Mouse (Mus musculus): ENCODE measurements at regions not wholly inside any gene's neighbourhood (a gene's known extent, or its start where the extent isn't known, plus 50 kb on each side); places are given as distances from the start of the nearest gene placed in this dataset.

GRCm38 (mm10) chr9:101807249-101807648 is 54.4 kb upstream of the 9630041A04Rik start:
- Histone ChIP-seq H3K27me3 (ENCODE audit: control insufficient read depth, insufficient read depth, low read length) (no peaks in the 10 kb centered on the region), H3K9me3 (replicated peaks; ENCODE audit: control insufficient read depth, low read length) (no peaks in the 10 kb centered on the region), H3K36me3 (ENCODE audit: control insufficient read depth, insufficient read depth, low read length) (no peaks in the 10 kb centered on the region), H3K27ac (ENCODE audit: low read length) (no peak overlapping the region), H3K4me3 (replicated peaks; ENCODE audit: low read length) (no peak overlapping the region), H3K9ac (ENCODE audit: low read length) (no peak overlapping the region), H3K4me2 (ENCODE audit: low read depth, low read length) (no peak overlapping the region), H3K4me1 (ENCODE audit: control insufficient read depth, insufficient read depth, low read length) (no peaks in the 10 kb centered on the region)
- 57% methylated on average over 4 of the region's 4 CpGs for WGBS
- no peak for ATAC-seq (ENCODE audit: insufficient read depth, low FRiP score)

DNA sequence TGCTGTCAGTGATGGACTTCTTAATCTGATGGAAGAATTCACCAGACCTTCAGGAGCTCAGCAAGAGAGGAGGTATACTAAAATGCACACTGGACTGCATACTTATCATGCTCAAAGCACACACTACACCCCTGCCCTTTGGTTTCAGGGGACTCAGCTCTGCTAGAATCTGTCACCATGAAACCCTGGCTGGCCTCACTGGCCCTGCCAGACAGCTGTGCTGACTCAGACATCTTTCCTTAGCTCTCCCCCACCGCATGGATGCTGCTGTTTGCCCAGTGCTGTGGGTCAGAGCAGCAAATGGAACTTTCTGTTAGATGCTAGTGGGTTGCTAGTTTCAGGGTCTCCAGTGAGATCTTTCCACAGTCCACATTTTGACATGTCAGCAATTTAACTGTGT is 64.9 kb upstream of the 9630041A04Rik start:
- ATAC-seq (ENCODE audit: insufficient read depth, low FRiP score) = no peak
- Histone ChIP-seq H3K4me1 (ENCODE audit: control insufficient read depth, insufficient read depth, low read length) (no peaks in the 10 kb centered on the region), H3K36me3 (ENCODE audit: control insufficient read depth, insufficient read depth, low read length) (no peaks in the 10 kb centered on the region), H3K4me2 (ENCODE audit: low read depth, low read length) (no peak overlapping the region), H3K9me3 (replicated peaks; ENCODE audit: control insufficient read depth, low read length) (no peaks in the 10 kb centered on the region), H3K27me3 (ENCODE audit: control insufficient read depth, insufficient read depth, low read length) (no peaks in the 10 kb centered on the region), H3K4me3 (replicated peaks; ENCODE audit: low read length) (no peak overlapping the region), H3K9ac (ENCODE audit: low read length) (no peak overlapping the region), H3K27ac (ENCODE audit: low read length) (no peak overlapping the region)
- 38% methylated on average over 1 of the region's 1 CpGs for WGBS

DNA sequence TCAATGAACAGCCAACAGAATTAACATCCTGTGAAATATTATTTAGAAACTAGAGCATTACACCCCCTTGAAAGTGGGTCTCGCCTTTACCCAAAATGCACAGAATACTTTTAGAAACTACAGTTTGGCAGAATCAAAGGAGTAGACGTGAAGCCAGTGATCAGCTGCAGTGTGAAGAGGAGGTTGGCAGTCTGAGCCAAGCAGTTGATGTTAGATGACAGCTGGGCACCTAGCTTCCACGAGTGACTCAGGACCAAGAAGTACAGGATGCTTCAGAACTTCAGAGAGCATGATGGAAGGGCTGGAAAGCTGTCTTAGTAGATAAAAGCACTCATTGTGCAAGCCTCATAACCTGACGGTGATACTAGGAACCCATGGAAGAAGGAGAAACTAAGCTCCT is 65.6 kb upstream of the 9630041A04Rik start:
- WGBS = 68% methylated on average over 4 of the region's 4 CpGs
- Histone ChIP-seq H3K4me2 (ENCODE audit: low read depth, low read length) (no peak overlapping the region), H3K9ac (ENCODE audit: low read length) (no peak overlapping the region), H3K9me3 (replicated peaks; ENCODE audit: control insufficient read depth, low read length) (no peaks in the 10 kb centered on the region), H3K36me3 (ENCODE audit: control insufficient read depth, insufficient read depth, low read length) (no peaks in the 10 kb centered on the region), H3K4me3 (replicated peaks; ENCODE audit: low read length) (no peak overlapping the region), H3K27ac (ENCODE audit: low read length) (no peak overlapping the region), H3K4me1 (ENCODE audit: control insufficient read depth, insufficient read depth, low read length) (no peaks in the 10 kb centered on the region), H3K27me3 (ENCODE audit: control insufficient read depth, insufficient read depth, low read length) (no peaks in the 10 kb centered on the region)
- ATAC-seq (ENCODE audit: insufficient read depth, low FRiP score) = no peak

GRCm38 (mm10) chr9:101795436-101795835 is 66.2 kb upstream of the 9630041A04Rik start:
- 76% methylated on average over 2 of the region's 2 CpGs for WGBS
- Histone ChIP-seq H3K4me2 (ENCODE audit: low read depth, low read length) (no peak overlapping the region), H3K4me1 (ENCODE audit: control insufficient read depth, insufficient read depth, low read length) (no peaks in the 10 kb centered on the region), H3K27me3 (ENCODE audit: control insufficient read depth, insufficient read depth, low read length) (no peaks in the 10 kb centered on the region), H3K9ac (ENCODE audit: low read length) (no peak overlapping the region), H3K27ac (ENCODE audit: low read length) (no peak overlapping the region), H3K9me3 (replicated peaks; ENCODE audit: control insufficient read depth, low read length) (no peaks in the 10 kb centered on the region), H3K36me3 (ENCODE audit: control insufficient read depth, insufficient read depth, low read length) (no peaks in the 10 kb centered on the region), H3K4me3 (replicated peaks; ENCODE audit: low read length) (no peak overlapping the region)
- no peak for ATAC-seq (ENCODE audit: insufficient read depth, low FRiP score)

- WGBS = 50% methylated on average over 1 of the region's 1 CpGs
- no peak overlapping the region for H3K4me2 ChIP-seq (ENCODE audit: low read depth, low read length)
- no peaks in the 10 kb centered on the region for H3K36me3 ChIP-seq (ENCODE audit: control insufficient read depth, insufficient read depth, low read length)
- no peak overlapping the region for H3K4me3 ChIP-seq (replicated peaks; ENCODE audit: low read length)
- H3K9me3 ChIP-seq (replicated peaks; ENCODE audit: control insufficient read depth, low read length) = no peaks in the 10 kb centered on the region
- no peaks in the 10 kb centered on the region for H3K27me3 ChIP-seq (ENCODE audit: control insufficient read depth, insufficient read depth, low read length)
- no peaks in the 10 kb centered on the region for H3K4me1 ChIP-seq (ENCODE audit: control insufficient read depth, insufficient read depth, low read length)
- H3K9ac ChIP-seq (ENCODE audit: low read length) = no peak overlapping the region
- H3K27ac ChIP-seq (ENCODE audit: low read length) = no peak overlapping the region
- ATAC-seq (ENCODE audit: insufficient read depth, low FRiP score) = no peak
Observed at GRCm38 (mm10) chr9:101790936-101791335, 70.7 kb upstream of the 9630041A04Rik start.

DNA sequence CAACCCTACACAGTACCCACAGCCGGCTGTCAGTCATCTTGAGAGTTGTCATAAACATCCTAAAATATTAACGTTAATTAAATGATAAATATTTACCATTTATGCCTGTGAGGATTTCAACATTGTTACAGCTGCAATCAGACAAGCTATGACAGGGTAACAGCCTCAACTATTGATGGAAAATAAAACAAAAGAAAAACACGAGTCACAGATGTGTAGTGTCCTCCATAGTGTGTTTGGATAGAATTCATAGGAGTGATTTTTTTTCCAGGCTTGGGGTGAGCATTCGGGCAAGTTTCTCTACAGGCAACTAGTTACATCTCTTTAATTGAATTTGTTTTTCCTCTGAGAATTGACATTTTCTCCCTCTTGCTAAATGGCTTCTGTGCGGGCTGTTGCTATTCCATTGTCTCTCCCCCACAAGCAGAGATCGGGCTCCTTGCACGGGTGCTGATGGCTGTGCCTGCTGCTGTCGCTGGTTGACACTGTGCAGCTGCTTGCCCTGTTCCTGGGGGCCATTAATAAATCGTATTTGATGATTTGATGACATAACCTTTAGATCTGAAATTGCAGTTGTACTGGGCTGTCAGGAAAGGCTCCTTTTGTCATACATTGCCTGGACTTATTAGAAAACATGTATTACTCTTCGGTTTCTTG is 120.6 kb upstream of the 9630041A04Rik start:
- WGBS = 29% methylated on average over 10 of the region's 10 CpGs
- H3K9me3 ChIP-seq (replicated peaks; ENCODE audit: control insufficient read depth, low read length) = no peaks in the 10 kb centered on the region
- no peak overlapping the region for H3K9ac ChIP-seq (ENCODE audit: low read length)
- no peak for ATAC-seq (ENCODE audit: insufficient read depth, low FRiP score)
- no peaks in the 10 kb centered on the region for H3K36me3 ChIP-seq (ENCODE audit: control insufficient read depth, insufficient read depth, low read length)
- H3K4me3 ChIP-seq (replicated peaks; ENCODE audit: low read length) = no peak overlapping the region
- H3K27ac ChIP-seq (ENCODE audit: low read length) = no peak overlapping the region; the same call in 1 of the 2 replicates
- peaks cover 2% of the 10 kb centered on the region; the same call in 1 of the 2 replicates for H3K4me1 ChIP-seq (ENCODE audit: control insufficient read depth, insufficient read depth, low read length)
- no peaks in the 10 kb centered on the region for H3K27me3 ChIP-seq (ENCODE audit: control insufficient read depth, insufficient read depth, low read length)
- H3K4me2 ChIP-seq (ENCODE audit: low read depth, low read length) = no peak overlapping the region

- no peak for ATAC-seq (ENCODE audit: insufficient read depth, low FRiP score)
- no peaks in the 10 kb centered on the region for H3K9me3 ChIP-seq (replicated peaks; ENCODE audit: control insufficient read depth, low read length)
- 34% methylated on average over 10 of the region's 10 CpGs for WGBS
- no peak overlapping the region for H3K9ac ChIP-seq (ENCODE audit: low read length)
- H3K27ac ChIP-seq (ENCODE audit: low read length) = no peak overlapping the region
- H3K36me3 ChIP-seq (ENCODE audit: control insufficient read depth, insufficient read depth, low read length) = no peaks in the 10 kb centered on the region
- no peaks in the 10 kb centered on the region for H3K27me3 ChIP-seq (ENCODE audit: control insufficient read depth, insufficient read depth, low read length)
- no peak overlapping the region for H3K4me2 ChIP-seq (ENCODE audit: low read depth, low read length)
- no peak overlapping the region for H3K4me3 ChIP-seq (replicated peaks; ENCODE audit: low read length)
- peaks cover 2% of the 10 kb centered on the region; the same call in 1 of the 2 replicates for H3K4me1 ChIP-seq (ENCODE audit: control insufficient read depth, insufficient read depth, low read length)
Observed at GRCm38 (mm10) chr9:101739322-101739721, 122.3 kb upstream of the 9630041A04Rik start.

GRCm38 (mm10) chr9:101734271-101734670 is 127.4 kb upstream of the 9630041A04Rik start:
- Histone ChIP-seq H3K4me1 (ENCODE audit: control insufficient read depth, insufficient read depth, low read length) (no peaks in the 10 kb centered on the region; the same call in 1 of the 2 replicates), H3K4me2 (ENCODE audit: low read depth, low read length) (no peak overlapping the region)
- 31% methylated on average over 8 of the region's 8 CpGs for WGBS

DNA sequence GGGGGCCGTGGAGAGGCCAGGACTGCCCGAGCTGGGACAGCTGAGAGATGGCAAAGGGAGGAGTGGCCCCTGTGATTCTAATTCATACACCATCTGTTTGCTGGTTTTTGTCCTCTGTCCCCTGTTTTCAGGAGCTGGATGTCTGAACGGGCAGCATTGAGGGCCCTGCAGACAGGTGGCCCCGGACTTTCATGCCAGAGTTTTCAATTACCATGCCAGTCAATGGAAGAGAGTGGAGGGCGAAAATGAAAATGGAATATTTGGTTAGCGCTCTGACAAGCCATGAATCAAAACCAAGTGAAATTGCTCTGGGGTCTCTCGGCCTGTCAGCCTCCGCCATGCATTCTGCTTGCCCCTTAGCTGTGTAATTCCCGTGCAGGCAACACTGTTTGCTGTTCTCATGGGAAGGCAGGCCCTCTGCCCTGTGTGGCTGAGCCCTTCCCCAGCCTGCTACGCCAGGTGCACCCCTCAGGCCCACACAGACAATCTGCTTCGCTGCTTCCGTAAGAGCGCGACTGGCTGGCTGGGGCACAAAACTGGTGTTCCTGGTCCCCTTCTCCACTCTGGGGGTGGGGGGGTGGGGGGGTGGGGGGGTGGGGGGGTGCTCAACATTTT is 127.9 kb upstream of the 9630041A04Rik start:
- Histone ChIP-seq H3K4me2 (ENCODE audit: low read depth, low read length) (no peak overlapping the region), H3K4me3 (replicated peaks; ENCODE audit: low read length) (no peak overlapping the region), H3K4me1 (ENCODE audit: control insufficient read depth, insufficient read depth, low read length) (no peaks in the 10 kb centered on the region; the same call in 1 of the 2 replicates), H3K9ac (ENCODE audit: low read length) (no peak overlapping the region), H3K36me3 (ENCODE audit: control insufficient read depth, insufficient read depth, low read length) (no peaks in the 10 kb centered on the region), H3K27me3 (ENCODE audit: control insufficient read depth, insufficient read depth, low read length) (no peaks in the 10 kb centered on the region), H3K9me3 (replicated peaks; ENCODE audit: control insufficient read depth, low read length) (no peaks in the 10 kb centered on the region), H3K27ac (ENCODE audit: low read length) (no peak overlapping the region)
- 50% methylated on average over 14 of the region's 14 CpGs for WGBS
- ATAC-seq (ENCODE audit: insufficient read depth, low FRiP score) = no peak

More at GRCm38 (mm10) chr9:101734271-101734670, 127.4 kb upstream of the 9630041A04Rik start:
- H3K9me3 ChIP-seq (replicated peaks; ENCODE audit: control insufficient read depth, low read length) = no peaks in the 10 kb centered on the region
- H3K36me3 ChIP-seq (ENCODE audit: control insufficient read depth, insufficient read depth, low read length) = no peaks in the 10 kb centered on the region
- no peak overlapping the region for H3K4me3 ChIP-seq (replicated peaks; ENCODE audit: low read length)
- H3K9ac ChIP-seq (ENCODE audit: low read length) = no peak overlapping the region
- no peaks in the 10 kb centered on the region for H3K27me3 ChIP-seq (ENCODE audit: control insufficient read depth, insufficient read depth, low read length)
- no peak for ATAC-seq (ENCODE audit: insufficient read depth, low FRiP score)
- H3K27ac ChIP-seq (ENCODE audit: low read length) = no peak overlapping the region
